Mouse (Mus musculus) stomach, embryonic 16.5 days (tissue): Measurements from ENCODE around the gene Cdca5. TPM values are rescaled to one million over a fixed set of nuclear protein-coding genes. Genes with fewer than 3 reads are reported as not detected.
"Not testable (repeated sequence)": the region's sequence is repeated elsewhere in the genome, so short reads cannot be mapped to it uniquely, and the experiment has no call there.

ENCODE experiments used
- ATAC-seq: fragments of 200-750 bp; cut with Nextera tagmentation; 2 replicates; pipeline ENCODE4 v1.8.0; 2017; ENCODE audit warnings: moderate number of reproducible peaks, moderate TSS enrichment; ENCODE audit not compliant: insufficient read depth, low FRiP score
- H3K27ac ChIP-seq: fragments of 300-500 bp; sonication (generic); 2 replicates; pipeline ENCODE4 v1.5.1; 2014; ENCODE audit warnings: low read length
- H3K27me3 ChIP-seq: fragments of 300-500 bp; sonication (generic); 2 replicates; pipeline ENCODE4 v1.6.1; 2014; ENCODE audit warnings: low read length, control low read depth, mixed read lengths; ENCODE audit not compliant: control insufficient read depth, insufficient read depth
- H3K36me3 ChIP-seq: fragments of 300-500 bp; sonication (generic); 2 replicates; pipeline ENCODE4 v1.6.1; 2014; ENCODE audit warnings: low read length; ENCODE audit not compliant: control insufficient read depth, insufficient read depth
- H3K4me1 ChIP-seq: fragments of 300-500 bp; sonication (generic); 2 replicates; pipeline ENCODE4 v1.6.1; 2014; ENCODE audit warnings: low read length, control low read depth, mixed read lengths; ENCODE audit not compliant: control insufficient read depth, insufficient read depth
- H3K4me2 ChIP-seq: fragments of 300-500 bp; sonication (generic); 2 replicates; pipeline ENCODE4 v1.6.1; 2014; ENCODE audit warnings: low read depth, low read length, mixed read lengths
- H3K4me3 ChIP-seq: fragments of 300-500 bp; sonication (generic); replicated peaks from 2 replicates; pipeline ENCODE4 v1.5.1; 2014; ENCODE audit warnings: mild to moderate bottlenecking, low read length
- H3K9ac ChIP-seq: fragments of 300-500 bp; sonication (generic); 2 replicates; pipeline ENCODE4 v1.6.1; 2014; ENCODE audit warnings: low read length
- H3K9me3 ChIP-seq: fragments of 300-500 bp; sonication (generic); replicated peaks from 2 replicates; pipeline ENCODE4 v1.6.1; 2016; ENCODE audit warnings: low read length, control low read depth; ENCODE audit not compliant: control insufficient read depth
- WGBS: fragments of 180-500 bp; shearing (Covaris S2); extraction: QIAGEN DNeasy Blood & Tissue Kit; methylation state at CpG from one replicate; pipeline ENCODE4 v1.1.7; 2014; 5-methylcytosine and 5-hydroxymethylcytosine counted together
- polyA plus RNA-seq: library from polyadenylated mRNA; unstranded; fragments of >200 nt; fragmentation: Nextera tagmentation; extraction: Ambion mirVana; gene quantifications from 2 replicates; pipeline ENCODE4 v1.2.1, GENCODE M21; 2015

The Cdca5 gene
- polyA plus RNA-seq, result 29.9 and 31.0 TPM in 2 replicates

DNA sequence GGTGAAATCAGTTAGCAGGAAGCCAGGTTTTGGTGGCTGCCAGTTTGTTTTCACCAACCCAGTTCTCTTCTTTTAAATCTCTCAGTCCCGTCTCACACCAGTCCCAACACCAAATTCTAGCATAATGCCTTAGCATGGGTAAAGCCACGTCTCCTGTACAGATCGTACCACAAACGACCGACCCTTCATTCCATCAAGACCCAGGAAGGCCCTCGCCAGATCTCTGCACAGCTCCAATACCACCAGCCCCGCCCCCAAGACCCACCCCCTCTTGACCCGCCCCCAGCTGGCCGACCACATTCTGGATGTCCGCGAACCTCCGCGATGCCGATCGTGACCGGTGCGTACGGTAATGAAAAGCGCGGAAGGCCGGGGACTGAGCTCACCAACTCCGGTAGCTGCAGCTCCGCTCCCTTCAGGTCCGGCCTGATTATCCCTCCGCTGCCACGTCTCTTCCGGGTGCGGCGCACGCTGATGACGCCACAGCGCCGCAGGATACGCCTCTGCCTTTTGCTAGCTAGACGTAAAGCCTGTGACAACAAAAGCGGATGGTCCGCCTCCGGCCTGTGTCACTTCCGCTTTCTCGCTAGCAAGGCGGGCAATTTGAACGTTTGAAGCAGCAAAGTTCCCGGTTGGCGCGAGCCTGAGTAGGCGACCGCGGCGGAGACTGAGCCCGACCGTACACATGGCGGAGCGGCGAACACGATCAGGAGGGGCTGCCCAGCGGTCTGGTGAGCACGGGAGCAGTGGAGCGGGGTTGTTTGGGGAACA is at the start of gene Cdca5, which contains the start of gene Zfpl1:
TSS of gene Cdca5 (plus strand) at position 506 of the 771 bp plus-strand sequence.
TSS of gene Zfpl1 (minus strand) at position 479 of the 771 bp plus-strand sequence.
- Histone ChIP-seq H3K9ac (peak within 1 kb of the TSS; percentile 84), H3K4me2 (peak within 1 kb of the TSS; percentile 91), H3K4me1 (peaks cover 16% of the 10 kb centered on the region), H3K27ac (peak within 1 kb of the TSS; percentile 65), H3K9me3 (no peaks in the 10 kb centered on the region), H3K4me3 (peak within 1 kb of the TSS; percentile 78), H3K36me3 (peaks cover 4% of the 10 kb centered on the region; the same call in 1 of the 2 replicates), H3K27me3 (no peaks in the 10 kb centered on the region)
- WGBS, result under 1% methylated on average over 58 of the region's 58 CpGs
- peak; percentile 90 for ATAC-seq

DNA sequence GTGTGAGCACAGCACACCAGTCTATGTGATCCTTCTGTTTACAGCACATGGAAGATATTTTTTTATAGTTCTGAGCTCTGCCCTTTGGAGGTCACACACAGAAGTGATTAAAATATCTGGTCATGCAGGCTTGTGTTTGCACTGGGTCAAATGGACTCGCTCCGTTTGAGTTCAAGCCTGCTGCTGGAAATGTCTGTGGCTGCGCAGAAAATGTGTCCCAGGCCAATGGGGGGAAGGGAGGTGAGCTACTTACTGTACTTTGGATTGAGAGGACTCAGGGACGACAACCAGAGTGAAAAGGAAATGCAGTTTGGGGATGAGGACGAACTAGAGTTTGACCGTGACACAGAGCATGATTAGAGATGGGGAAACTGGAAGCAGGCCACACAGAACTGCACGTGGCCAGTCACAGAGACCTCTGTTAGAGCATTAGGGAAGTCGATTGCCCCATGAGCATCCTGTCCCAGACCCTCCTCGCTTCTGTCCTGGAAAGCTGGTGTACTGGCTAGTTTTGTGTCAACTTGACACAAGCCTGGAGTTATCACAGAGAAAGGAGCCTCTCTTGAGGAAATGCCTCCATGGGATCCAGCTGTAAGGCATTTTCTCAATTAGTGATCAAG is 48.7 kb upstream of the Cdca5 start:
- no peak overlapping the region for H3K4me2 ChIP-seq
- 67% methylated on average over 9 of the region's 9 CpGs for WGBS
- H3K4me1 ChIP-seq, result no peaks in the 10 kb centered on the region
- H3K27me3 ChIP-seq, result no peaks in the 10 kb centered on the region
- ATAC-seq, result no peak
- no peak overlapping the region for H3K9ac ChIP-seq
- H3K4me3 ChIP-seq, result no peak overlapping the region
- no peak overlapping the region for H3K27ac ChIP-seq
- H3K9me3 ChIP-seq, result no peaks in the 10 kb centered on the region
- H3K36me3 ChIP-seq, result no peaks in the 10 kb centered on the region

DNA sequence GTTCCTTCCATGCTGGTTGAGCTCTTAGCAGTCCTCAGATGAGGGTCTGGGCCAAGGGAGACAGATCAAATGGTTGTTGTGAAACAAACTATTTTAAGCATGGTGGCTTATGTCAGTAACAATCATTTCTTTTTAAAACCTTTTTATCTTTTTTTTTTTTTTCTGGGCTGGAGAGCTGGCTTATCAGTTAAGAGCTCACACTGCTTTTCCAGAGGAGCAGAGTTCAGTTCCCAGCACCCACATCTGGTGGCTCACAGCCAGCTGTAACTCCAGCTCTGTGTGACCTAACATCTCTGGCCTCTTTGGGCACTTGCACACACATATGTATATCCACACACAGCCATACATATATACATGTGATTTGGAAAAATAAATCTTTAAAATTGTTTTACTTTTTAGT is 47.1 kb upstream of the Cdca5 start:
- H3K36me3 ChIP-seq, result no peaks in the 10 kb centered on the region
- no peak overlapping the region for H3K27ac ChIP-seq
- H3K27me3 ChIP-seq, result no peaks in the 10 kb centered on the region
- H3K4me3 ChIP-seq, result no peak overlapping the region
- no peaks in the 10 kb centered on the region for H3K9me3 ChIP-seq
- no peak overlapping the region for H3K4me2 ChIP-seq
- no peak overlapping the region for H3K9ac ChIP-seq
- ATAC-seq, result no peak
- H3K4me1 ChIP-seq, result no peaks in the 10 kb centered on the region

DNA sequence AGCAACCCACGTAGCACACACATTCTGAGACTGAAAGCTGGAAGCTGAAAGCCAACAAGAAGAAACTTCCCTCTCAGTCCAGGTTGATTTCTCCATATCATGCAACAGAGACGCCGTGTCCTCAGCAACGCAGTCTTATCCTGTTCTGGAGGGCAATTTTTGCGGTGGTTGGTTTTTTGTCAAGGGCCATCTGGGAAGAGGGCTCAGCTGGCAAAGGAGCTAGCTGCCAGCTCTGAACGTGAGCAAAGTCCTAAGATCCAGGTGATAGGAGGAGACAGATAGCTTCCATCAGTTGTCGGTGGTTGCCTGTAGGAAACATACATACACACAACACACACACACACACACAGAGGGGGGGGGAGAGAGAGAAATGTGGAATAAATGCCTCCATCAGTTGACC is 46.5 kb upstream of the Cdca5 start:
- no peak for ATAC-seq
- WGBS, result 78% methylated on average over 7 of the region's 7 CpGs
- Histone ChIP-seq H3K4me3 (no peak overlapping the region), H3K4me1 (no peaks in the 10 kb centered on the region), H3K9me3 (no peaks in the 10 kb centered on the region), H3K4me2 (no peak overlapping the region), H3K27ac (no peak overlapping the region), H3K27me3 (no peaks in the 10 kb centered on the region), H3K9ac (no peak overlapping the region), H3K36me3 (no peaks in the 10 kb centered on the region)

DNA sequence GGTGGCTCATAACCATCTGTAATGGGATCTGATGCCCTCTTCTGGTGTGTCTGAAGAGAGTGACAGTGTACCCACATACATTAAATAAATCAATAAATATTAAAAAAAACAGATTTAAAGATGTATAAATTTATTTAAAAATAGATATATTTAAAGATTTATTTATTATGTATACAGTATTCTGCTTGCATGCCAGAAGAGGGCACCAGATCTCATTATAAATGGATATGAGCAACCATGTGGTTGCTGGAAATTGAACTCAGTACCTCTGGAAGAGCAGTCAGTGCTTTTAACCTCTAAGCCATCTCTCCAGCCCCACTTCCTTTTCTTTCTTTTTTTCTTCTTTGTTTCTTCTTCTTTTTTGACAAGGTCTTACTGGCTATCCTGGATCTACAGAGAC is 44.8 kb upstream of the Cdca5 start:
- Histone ChIP-seq H3K27ac (no peak overlapping the region), H3K4me3 (no peak overlapping the region), H3K4me2 (no peak overlapping the region), H3K9me3 (no peaks in the 10 kb centered on the region), H3K4me1 (no peaks in the 10 kb centered on the region), H3K36me3 (no peaks in the 10 kb centered on the region), H3K27me3 (no peaks in the 10 kb centered on the region), H3K9ac (no peak overlapping the region)
- no peak for ATAC-seq

DNA sequence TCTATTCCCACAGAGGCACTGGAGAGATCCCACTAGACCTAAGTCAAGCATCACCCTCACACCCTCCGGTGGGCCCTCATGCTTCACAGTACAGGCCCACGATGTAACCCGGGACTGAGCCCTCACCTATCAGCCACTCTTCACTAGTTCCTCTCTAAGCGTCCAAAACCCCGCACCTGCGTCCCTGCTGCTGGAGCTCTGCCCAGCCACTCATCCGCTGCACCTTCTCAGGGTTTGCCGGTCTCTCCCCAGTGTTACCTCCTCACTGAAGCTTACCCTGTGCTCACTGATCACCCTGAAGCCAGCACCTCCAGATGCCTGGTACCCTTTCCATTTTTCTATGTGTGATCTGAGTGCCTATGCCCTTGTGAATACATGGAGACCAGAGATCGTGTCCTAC is 42.5 kb upstream of the Cdca5 start:
- H3K4me2 ChIP-seq, result no peak overlapping the region
- no peak overlapping the region for H3K9ac ChIP-seq
- H3K27ac ChIP-seq, result no peak overlapping the region

DNA sequence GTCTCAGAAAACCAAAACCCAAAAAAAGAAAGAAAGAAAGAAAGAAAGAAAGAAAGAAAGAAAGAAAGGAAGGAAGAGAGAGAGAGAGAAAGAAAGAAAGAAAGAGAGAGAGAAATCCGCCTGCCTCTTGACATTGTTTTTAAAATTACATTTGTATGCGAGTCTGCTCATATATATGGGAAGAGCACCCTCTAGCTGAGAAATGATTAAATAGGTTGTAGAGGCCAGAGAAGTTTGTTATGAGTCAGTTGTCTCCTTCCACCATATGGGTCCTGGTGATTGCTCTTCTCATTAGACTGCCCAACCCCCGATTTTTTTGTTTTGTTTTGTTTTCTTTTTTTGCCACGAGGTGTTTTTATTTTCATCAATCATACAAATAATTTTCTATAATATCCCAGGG is 40.7 kb upstream of the Cdca5 start:
- WGBS, result 50% methylated on average over 4 of the region's 4 CpGs
- not testable (repeated sequence) for H3K4me3 ChIP-seq

More for the DNA sequence above, 42.5 kb upstream of the Cdca5 start:
- H3K9me3 ChIP-seq, result no peaks in the 10 kb centered on the region
- no peaks in the 10 kb centered on the region for H3K36me3 ChIP-seq
- no peak for ATAC-seq
- no peaks in the 10 kb centered on the region for H3K27me3 ChIP-seq
- no peak overlapping the region for H3K4me3 ChIP-seq
- peaks cover 5% of the 10 kb centered on the region; the same call in 1 of the 2 replicates for H3K4me1 ChIP-seq
- 80% methylated on average over 9 of the region's 9 CpGs for WGBS

DNA sequence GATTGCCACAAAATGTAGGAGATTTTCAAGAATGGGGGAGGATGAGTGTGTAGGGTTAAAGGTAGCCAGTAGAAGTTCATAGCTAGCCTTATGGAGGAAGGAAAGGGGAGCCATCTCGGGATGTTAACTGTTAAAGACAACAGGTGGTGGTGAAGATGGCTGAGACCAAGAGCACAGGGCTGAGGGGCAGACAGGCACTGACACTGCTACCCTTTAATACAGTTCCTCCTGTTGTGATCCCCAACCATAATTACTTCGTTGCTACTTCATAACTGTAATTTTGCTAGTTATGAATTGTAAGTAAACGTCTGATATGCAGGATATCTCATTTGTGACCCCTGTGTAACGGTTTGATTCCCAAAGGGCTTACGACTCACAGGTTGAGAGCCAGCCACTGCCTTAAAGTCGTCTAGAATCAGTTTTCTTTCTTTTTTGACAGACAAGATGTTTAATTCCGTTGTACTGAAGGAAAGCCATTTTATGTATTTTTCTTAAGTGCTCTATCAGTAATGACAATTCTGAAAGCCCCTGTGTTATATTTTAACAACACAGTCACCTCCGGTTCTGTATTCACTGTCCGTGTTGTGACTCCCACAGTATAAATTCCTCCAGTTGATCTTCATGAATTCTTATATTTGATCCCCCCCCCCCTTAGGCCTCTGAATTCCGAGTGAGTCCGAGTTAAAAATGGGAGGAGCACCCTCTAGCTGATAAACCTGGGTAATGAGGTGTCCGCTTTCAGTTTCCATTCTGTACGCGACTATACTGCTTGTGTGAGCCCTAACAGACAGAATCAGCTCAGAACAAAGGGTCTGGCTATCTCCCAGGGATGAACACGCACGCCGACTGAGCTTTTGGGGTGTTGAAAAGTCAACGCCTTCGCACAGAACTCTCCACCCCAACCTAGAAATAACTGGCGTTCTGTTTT is 39.2 kb upstream of the Cdca5 start:
- peaks cover 18% of the 10 kb centered on the region for H3K4me1 ChIP-seq
- H3K4me3 ChIP-seq, result peak overlapping the region; percentile 76
- no peaks in the 10 kb centered on the region for H3K27me3 ChIP-seq
- peaks cover 16% of the 10 kb centered on the region; the same call in 1 of the 2 replicates for H3K36me3 ChIP-seq
- peak; percentile 38 for ATAC-seq
- no peaks in the 10 kb centered on the region for H3K9me3 ChIP-seq
- H3K9ac ChIP-seq, result peak overlapping the region; percentile 87
- H3K4me2 ChIP-seq, result peak overlapping the region; percentile 86
- WGBS, result 11% methylated on average over 20 of the region's 20 CpGs
- peak overlapping the region; percentile 99 for H3K27ac ChIP-seq

More for the DNA sequence above, 40.7 kb upstream of the Cdca5 start:
- H3K4me2 ChIP-seq, H3K36me3 ChIP-seq, H3K9me3 ChIP-seq, H3K27me3 ChIP-seq, ATAC-seq, H3K9ac ChIP-seq, H3K27ac ChIP-seq: not testable (repeated sequence)
- peaks cover 18% of the 10 kb centered on the region for H3K4me1 ChIP-seq
